Mouse (Mus musculus): Measurements from ENCODE around the gene Tppp2. TPM values are rescaled to one million over a fixed set of nuclear protein-coding genes. Genes with fewer than 3 reads are reported as not detected.

Tppp2 gene
- total RNA-seq (2015): not detected in 2 replicates
- not detected in 2 replicates for total RNA-seq (2017)

DNA sequence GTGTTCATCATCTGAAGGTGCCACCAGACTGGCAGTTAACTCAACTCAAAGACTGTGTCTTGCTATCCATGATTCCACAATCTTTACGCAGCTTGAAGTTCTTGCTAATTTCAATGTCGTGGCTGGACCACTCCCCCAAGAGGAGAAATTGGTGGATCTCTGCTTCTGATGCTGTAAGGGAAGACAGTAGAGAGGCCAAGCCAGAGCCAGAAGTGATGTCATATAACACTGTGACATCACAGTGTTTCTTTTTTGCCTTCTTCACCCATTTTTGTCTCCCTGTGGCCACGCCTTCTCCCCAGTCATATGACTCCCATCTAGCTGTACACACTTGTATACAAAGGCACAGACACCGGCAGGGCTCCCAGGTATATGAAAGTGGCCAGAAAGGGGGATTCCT is at the start of gene Tppp2:
Tppp2 (plus strand) TSS at position 301 of the 400 bp plus-strand sequence.
- ATAC-seq (ENCODE audit: poor library complexity, severe bottlenecking): no peak

DNA sequence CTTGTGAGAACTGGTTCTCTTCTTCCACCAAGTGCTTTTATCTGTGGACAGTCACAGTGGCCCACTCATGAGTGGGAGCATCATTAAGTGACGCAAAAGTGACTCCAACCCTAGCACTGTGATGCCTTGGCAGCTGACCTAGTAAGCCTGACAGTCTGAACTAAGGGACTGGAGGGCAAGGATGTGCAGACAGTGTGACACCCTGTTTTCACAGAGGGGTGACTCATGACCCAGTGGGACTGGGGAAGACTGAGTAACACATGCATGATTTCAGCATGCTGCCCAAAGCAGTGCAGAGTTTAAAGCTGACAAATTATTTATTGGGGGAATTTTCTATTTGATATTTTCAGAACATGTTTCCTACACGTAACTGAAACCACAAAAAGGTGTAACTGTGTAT is 47.5 kb upstream of the Tppp2 start:
- no peak for ATAC-seq (ENCODE audit: poor library complexity, severe bottlenecking)

DNA sequence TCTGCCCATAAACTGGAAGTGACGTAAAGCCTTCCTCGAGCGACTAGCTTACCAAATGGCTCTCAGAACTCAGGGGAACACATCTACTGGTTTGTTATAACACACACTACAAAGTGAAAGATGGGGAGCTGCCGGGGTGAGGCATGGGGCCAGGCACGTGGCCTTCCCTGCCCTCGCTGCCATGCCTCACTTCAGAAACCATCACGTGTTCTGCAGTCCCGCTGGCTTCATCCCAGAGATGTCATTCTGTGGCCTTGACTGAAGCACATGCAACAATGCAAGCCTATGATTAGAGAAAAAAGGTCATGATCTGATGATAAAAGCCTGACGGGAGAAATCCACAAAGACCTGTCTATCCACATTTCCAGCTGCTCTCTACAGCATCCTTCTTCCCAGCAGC is 46.5 kb upstream of the Tppp2 start:
- ATAC-seq (ENCODE audit: poor library complexity, severe bottlenecking): no peak

- no peak for ATAC-seq (ENCODE audit: poor library complexity, severe bottlenecking)
These were observed 40.7 kb upstream of the Tppp2 start for GRCm38 (mm10) chr14:51877517-51877916.

DNA sequence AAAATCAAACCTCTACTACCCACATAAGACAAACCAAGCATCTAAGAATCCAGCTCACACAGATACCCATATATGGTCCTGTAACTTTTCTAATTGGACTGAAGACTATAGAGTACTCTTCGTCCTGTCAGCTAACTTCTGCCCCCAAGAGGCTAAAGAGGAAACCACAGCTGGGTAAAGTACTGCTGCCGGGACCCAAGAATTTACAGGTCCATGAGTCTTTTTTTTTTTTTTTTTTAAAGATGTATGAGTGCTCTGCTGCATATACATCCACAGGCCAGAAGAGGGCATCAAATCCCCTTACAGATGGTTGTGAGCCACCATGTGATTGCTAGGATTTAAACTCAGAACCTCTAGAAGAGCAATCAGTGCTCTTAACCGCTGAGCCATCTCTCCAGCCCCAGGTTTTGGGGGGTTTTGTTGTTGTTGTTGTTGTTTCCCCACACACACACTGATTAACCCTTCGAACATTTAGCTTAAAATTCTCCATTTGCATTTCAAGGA is 34.6 kb upstream of the Tppp2 start:
- peak; percentile 66 for ATAC-seq (ENCODE audit: poor library complexity, severe bottlenecking)

- no peak for ATAC-seq (ENCODE audit: poor library complexity, severe bottlenecking)
These were observed 34.1 kb upstream of the Tppp2 start for GRCm38 (mm10) chr14:51884031-51884544.

- ATAC-seq (ENCODE audit: poor library complexity, severe bottlenecking): peak; percentile 95
These were observed 33.5 kb upstream of the Tppp2 start, which contains the start of gene Mettl17 for GRCm38 (mm10) chr14:51884598-51885331. Gene Mettl17, plus strand, starts transcription at chr14:51884842.

GRCm38 (mm10) chr14:51886051-51886450 is 32.2 kb upstream of the Tppp2 start:
- no peak for ATAC-seq (ENCODE audit: poor library complexity, severe bottlenecking)

- ATAC-seq (ENCODE audit: poor library complexity, severe bottlenecking): no peak
These were observed 28.4 kb upstream of the Tppp2 start for GRCm38 (mm10) chr14:51889833-51890232.

DNA sequence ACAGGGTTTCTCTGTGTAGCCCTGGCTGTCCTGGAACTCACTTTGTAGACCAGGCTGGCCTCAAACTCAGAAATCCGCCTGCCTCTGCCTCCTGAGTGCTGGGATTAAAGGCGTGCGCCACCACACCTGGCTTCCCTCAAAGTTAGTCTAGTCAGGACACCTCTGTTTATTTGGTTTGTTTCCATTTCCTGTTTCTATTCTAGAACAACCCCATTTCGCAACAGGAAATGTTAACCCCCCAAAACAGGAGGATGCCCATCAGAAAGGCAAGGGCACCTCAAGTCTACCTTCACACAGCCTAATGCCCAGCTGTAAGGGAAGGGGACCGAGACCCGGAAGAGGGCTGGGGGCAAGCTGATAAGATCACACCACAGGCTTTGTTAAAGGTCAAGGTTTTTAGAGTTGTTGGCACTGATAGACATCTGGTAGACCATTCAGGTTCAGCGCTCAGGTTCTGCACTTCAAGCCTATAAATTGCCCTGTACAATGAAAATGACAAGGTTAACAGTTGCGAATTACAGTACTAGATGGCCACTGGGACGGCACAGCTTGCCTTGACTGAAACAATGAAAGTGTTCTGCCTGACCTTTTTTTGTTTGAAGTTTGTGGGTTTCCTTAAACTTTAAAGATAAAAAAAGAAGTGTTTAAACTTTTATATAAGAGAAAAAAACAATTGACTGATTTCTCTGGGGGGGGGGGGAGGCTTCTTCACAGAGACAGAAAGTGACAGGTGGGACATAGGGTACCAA is 25.9 kb upstream of the Tppp2 start, which contains the start of gene Slc39a2:
Slc39a2 (plus strand) TSS at position 699 of the 749 bp plus-strand sequence.
- no peak for ATAC-seq (ENCODE audit: poor library complexity, severe bottlenecking)

- no peak for ATAC-seq (ENCODE audit: poor library complexity, severe bottlenecking)
These were observed 25.0 kb upstream of the Tppp2 start for GRCm38 (mm10) chr14:51893094-51893794.

DNA sequence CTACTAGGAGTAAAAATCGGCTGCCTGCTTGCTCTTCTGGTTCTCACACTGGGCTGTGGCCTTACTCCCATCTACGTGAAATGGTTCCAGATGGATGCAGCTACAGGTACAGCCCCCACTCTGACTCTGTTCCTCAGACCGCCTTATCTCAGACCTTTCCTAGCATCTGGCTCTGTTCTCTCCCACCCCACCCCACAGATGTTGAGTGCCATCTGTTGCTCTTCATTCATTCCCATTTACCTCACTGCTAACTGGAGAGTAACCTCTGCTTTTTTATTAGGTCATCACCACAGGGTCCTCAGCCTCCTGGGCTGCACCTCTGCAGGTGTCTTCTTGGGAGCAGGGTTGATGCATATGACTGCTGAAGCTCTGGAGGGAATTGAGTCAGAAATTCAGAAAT is 24.4 kb upstream of the Tppp2 start:
- no peak for ATAC-seq (ENCODE audit: poor library complexity, severe bottlenecking)

DNA sequence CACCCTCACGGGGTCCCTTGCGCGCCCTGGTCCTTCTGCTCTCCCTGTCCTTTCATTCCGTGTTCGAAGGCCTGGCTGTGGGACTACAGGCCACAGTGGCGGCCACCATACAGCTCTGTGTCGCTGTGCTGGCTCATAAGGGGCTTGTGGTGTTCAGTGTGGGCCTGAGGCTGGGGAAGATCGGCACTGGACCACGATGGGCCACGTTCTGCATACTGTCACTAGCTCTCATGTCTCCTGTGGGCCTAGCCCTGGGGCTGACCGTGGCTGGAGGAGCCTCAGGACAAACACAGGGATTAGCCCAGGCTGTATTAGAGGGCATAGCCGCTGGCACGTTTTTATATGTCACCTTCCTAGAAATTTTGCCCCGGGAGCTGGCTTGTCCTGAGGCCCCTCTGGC is 23.2 kb upstream of the Tppp2 start:
- no peak for ATAC-seq (ENCODE audit: poor library complexity, severe bottlenecking)

DNA sequence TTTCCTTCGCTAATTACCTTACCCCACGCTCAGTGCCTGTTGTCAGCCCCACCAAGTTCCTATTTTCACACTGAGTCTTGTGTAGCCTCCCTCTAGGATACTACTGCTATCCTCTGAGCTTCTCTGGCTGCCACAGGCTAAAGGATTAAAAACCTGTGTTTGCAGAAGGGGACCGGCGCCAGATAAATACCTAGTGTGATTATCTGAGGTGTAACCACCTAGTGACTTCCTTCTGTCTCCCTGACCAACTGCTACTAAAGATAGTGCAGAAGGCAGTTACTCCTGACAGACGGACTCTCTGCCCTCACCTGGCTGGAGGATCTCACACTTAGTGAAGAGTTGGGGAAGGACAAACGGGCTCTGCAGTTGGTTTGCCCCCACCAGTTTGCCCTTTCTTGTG is 22.2 kb upstream of the Tppp2 start:
- ATAC-seq (ENCODE audit: poor library complexity, severe bottlenecking): no peak

DNA sequence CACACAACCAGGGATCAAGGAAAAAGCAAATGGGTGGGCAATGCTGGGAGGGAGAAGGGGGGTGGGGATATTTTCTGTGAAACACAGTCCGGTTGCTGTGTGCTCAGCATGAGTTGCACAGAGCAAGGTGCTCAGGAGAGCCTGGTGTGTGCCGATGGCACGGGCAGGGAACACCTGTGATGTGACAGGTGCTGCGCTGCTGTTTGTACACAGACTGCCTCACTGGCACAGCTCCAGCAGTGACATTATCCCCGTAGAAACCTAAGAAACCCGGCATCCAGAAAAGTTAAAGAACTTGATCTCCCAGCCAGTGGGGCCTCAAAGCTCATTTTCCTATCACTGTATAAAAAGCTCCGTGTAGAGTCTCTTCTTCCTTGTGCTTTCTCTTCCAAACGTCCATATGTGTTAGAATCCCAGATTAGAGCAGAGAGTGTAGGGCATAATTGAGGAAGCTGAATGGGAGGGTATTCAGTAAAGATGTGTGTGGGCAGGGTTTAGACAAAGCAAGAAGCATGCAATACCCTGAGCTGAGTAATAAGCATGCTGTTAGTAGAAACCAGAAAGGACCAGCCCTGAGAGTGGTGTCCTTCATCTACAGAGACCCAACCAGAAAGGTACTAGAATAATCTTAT is 21.6 kb upstream of the Tppp2 start:
- no peak for ATAC-seq (ENCODE audit: poor library complexity, severe bottlenecking)

DNA sequence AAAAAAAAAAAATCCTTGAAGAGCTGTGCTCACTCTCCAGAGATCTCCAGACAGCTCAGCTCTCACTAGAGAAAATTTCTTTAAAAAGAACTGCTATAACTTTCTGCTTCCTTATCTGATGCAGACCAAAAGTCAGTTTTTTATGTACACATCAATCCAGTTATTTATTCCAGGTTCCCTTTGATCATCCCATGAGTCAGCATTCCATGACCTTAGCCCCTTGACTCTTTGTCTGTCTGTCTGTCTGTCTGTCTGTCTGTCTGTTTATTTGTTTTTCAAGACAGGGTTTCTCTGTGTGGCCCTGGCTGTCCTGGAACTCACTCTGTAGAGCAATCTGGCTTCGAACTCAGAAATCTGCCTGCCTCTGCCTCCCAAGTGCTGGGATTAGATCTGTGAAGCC is 18.9 kb upstream of the Tppp2 start:
- ATAC-seq (ENCODE audit: poor library complexity, severe bottlenecking): no peak

DNA sequence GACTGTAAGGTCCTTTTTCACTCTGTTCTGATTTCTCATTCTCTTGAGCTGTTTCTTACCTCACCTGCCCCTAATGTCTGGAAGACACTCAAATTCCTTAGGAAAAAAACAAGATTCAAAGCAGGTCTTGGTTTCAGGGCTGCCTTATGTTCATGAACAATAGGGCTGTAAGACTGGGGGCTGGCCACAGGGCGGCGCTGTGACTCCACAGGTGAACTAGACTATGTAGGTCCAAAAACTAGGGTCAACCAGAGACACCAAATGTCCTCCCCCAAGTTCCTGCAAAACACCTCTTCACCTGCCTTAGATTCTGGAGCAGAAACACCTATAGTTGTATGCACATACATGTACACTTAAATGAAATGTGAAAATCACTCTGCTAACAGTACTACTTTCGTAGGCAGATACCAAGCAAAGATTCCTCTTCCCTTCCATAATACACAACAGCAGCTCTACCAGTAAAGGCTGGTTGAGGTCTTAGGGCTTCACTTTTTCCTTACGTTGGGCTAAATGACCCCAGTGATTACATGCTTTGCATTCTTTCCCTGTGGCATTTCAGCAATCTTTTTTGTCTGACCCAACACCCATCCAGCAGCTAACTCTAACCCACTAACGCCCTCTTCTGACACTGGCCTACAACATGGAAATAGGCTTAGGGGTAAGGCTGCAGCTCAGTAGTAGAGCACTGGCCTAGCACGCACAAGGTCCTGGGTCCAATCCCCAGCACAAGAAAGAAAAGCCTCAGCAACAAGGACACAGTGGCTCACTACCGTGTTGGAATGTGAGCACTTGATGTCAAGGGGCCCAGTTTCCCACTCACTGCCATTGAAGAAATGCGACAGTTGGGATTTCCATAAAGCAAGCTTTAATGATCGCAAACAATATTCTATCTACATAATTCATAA is 15.2 kb upstream of the Tppp2 start:
- peak; percentile 89 for ATAC-seq (ENCODE audit: poor library complexity, severe bottlenecking)

DNA sequence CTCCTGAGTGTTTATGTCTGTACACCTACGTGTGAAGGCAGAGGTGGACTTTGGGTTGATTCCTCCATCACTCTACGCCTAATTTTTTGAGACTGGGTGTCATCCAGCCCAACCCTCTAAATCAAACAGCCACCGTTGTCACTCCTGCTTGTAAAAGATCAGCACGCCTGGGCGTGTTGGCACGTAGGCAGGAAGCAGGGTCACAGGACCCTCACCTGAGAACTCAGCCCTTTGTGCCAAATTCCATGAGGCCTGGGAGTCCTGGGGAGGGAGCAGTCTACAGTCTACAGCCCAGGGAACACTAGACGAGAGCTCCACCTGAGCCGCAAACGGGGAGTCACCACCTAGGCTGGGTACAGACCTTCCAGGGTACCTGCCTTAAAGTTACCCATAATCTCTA is 14.4 kb upstream of the Tppp2 start:
- no peak for ATAC-seq (ENCODE audit: poor library complexity, severe bottlenecking)

GRCm38 (mm10) chr14:51904706-51905105 is 13.5 kb upstream of the Tppp2 start:
- ATAC-seq (ENCODE audit: poor library complexity, severe bottlenecking): no peak

DNA sequence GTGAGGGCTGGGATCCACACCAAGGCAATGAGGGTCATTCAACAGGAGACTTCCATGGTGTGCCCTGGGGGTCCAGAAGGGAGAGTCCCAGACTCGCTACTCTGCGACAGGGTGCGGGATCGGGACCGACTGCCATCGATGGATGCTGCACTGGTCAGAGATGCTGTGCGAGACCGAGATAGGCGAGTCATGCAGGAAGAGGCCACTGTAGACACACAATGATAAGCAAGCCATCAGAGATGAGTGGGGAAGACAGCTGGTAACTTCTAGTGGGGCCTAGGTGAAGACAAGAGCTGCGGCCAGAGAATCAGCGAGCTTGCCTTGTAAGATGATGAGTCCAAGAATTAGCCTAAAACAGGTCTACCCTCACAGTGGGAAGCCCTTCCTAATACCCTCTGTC is 12.1 kb upstream of the Tppp2 start:
- no peak for ATAC-seq (ENCODE audit: poor library complexity, severe bottlenecking)

Measured in megakaryocyte, adult 5-6 weeks (primary cell).